In the genomic region with DNA sequence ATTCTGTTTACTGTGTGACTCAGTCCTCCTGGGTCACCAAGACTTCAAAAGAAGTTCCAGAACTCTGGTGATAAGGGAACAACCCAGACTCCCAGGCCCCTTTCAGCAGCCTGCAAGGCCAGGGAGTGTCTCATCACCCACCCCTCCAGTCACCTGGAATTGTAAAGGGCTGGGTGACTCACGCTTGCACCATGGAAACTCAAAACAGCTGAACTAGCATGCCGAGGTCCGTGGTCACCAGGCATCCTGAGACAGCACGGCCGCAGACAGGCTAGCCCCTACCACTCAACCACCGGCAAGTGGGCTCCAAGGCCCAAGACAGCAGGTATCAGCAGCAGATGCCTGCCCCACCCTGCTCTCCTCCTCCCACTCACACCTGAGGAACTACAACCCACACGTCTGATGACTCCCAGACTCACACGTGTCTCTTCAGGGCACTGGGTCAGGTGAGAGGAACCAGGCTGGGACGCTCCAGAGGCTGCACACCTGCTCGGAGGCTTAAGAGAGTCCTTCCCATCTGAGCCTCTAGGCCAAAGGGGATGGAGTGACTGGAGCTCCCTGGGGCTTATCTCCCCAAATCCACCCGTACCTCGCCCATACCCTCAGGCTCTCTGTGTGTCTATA, we compare ENCODE assay signal across 10 mouse cellular contexts. TPM values are rescaled to one million over a fixed set of nuclear protein-coding genes. Genes with fewer than 3 reads are reported as not detected.
DNase-seq lines count a peak whose midpoint lies in the region; ATAC-seq and TF ChIP-seq lines count a peak whose summit lies in the region.
"Had no signal": no experiment of that assay in that cellular context is flagged by ENCODE, and none has a peak within 500 bp of the region (broad histone marks: within the 10 kb centered on the region; RNA-seq: fewer than 3 reads in every experiment).

No protein-coding gene starts in this region.

- no peak for DNase-seq in forebrain, postnatal 0 days
- peak; percentile 42 for DNase-seq in lung, embryonic 14.5 days
- no peak for DNase-seq in lung, adult 2 months
- DNase-seq in adrenal gland, postnatal 14 days = peak; percentile 77
- DNase-seq in spleen, postnatal 10 days (ENCODE audit: low spot score in 2 of 2) = no peak
- DNase-seq in layer of hippocampus, postnatal 14 days (ENCODE audit: low spot score in 2 of 2) = no peak
- DNase-seq: thymus, postnatal 14 days had no signal

- no peak overlapping the region for H3K27ac ChIP-seq in forebrain, embryonic 13.5 days
- H3K27ac ChIP-seq in forebrain, postnatal 0 days (ENCODE audit: low read depth, low read length) = no peak overlapping the region
- H3K27ac ChIP-seq in lung, embryonic 14.5 days (ENCODE audit: low read depth) = peak overlapping the region; percentile 16; the same call in 1 of the 2 replicates
- 0 out of 2 replicates have a peak overlapping the region, but pooled peaks have one; percentile 15 for H3K27ac ChIP-seq in limb, embryonic 13.5 days

- no peak for TF ChIP-seq CTCF in forebrain, postnatal 0 days (IDR thresholded peaks at IDR 0.05; ENCODE audit: low read depth)
- TF ChIP-seq CTCF in lung, embryonic 14.5 days (IDR thresholded peaks at IDR 0.05; ENCODE audit: low read depth) = no peak
- TF ChIP-seq CTCF in lung, adult 2 months (IDR thresholded peaks at IDR 0.05; ENCODE audit: insufficient read depth, low read length) = no peak

- no peak overlapping the region for H3K9ac ChIP-seq in forebrain, embryonic 13.5 days
- no peak overlapping the region for H3K9ac ChIP-seq in forebrain, postnatal 0 days
- no peak overlapping the region for H3K9ac ChIP-seq in lung, embryonic 14.5 days
- no peak overlapping the region for H3K9ac ChIP-seq in limb, embryonic 13.5 days

- no peak overlapping the region for H3K4me2 ChIP-seq in forebrain, embryonic 13.5 days
- H3K4me2 ChIP-seq in forebrain, postnatal 0 days (ENCODE audit: low read depth) = no peak overlapping the region
- H3K4me2 ChIP-seq in lung, embryonic 14.5 days = no peak overlapping the region
- H3K4me2 ChIP-seq in limb, embryonic 13.5 days (replicated peaks) = no peak overlapping the region

- H3K36me3 ChIP-seq in forebrain, embryonic 13.5 days (ENCODE audit: poor library complexity, severe bottlenecking) = 0 out of 2 replicates have a peak, but pooled peaks cover 3% of the 10 kb centered on the region
- no peaks in the 10 kb centered on the region for H3K36me3 ChIP-seq in forebrain, postnatal 0 days (ENCODE audit: insufficient read depth)
- H3K36me3 ChIP-seq in lung, embryonic 14.5 days (ENCODE audit: insufficient read depth) = no peaks in the 10 kb centered on the region
- peaks cover 3% of the 10 kb centered on the region for H3K36me3 ChIP-seq in limb, embryonic 13.5 days

- no peak for TF ChIP-seq POLR2A in lung, adult 2 months (IDR thresholded peaks at IDR 0.05; ENCODE audit: borderline replicate concordance, extremely low read depth, low read depth, low read length)

- H3K4me1 ChIP-seq in forebrain, embryonic 13.5 days = peaks cover 44% of the 10 kb centered on the region
- peaks cover 13% of the 10 kb centered on the region for H3K4me1 ChIP-seq in forebrain, postnatal 0 days (ENCODE audit: insufficient read depth)
- H3K4me1 ChIP-seq in lung, embryonic 14.5 days (ENCODE audit: insufficient read depth) = peaks cover 6% of the 10 kb centered on the region; the same call in 1 of the 2 replicates
- H3K4me1 ChIP-seq in lung, adult 2 months (ENCODE audit: control insufficient read depth, insufficient read depth, low read length) = peaks cover 13% of the 10 kb centered on the region
- peaks cover 62% of the 10 kb centered on the region for H3K4me1 ChIP-seq in limb, embryonic 13.5 days

- peak; percentile 4; the same call in 1 of the 2 replicates for ATAC-seq in forebrain, embryonic 13.5 days
- no peak for ATAC-seq in forebrain, postnatal 0 days
- peak; percentile 47; the same call in 1 of the 2 replicates for ATAC-seq in lung, embryonic 14.5 days (ENCODE audit: insufficient read depth)
- no peak for ATAC-seq in limb, embryonic 13.5 days (ENCODE audit: low FRiP score, low read depth)

- no peak overlapping the region for H3K4me3 ChIP-seq in forebrain, embryonic 13.5 days
- no peak overlapping the region for H3K4me3 ChIP-seq in forebrain, postnatal 0 days (ENCODE audit: low read depth, low read length)
- no peak overlapping the region for H3K4me3 ChIP-seq in lung, embryonic 14.5 days (ENCODE audit: low read depth, low read length)
- no peak overlapping the region for H3K4me3 ChIP-seq in lung, adult 2 months (replicated peaks; ENCODE audit: extremely low read depth, low read depth, low read length)
- no peak overlapping the region for H3K4me3 ChIP-seq in limb, embryonic 13.5 days

- H3K27me3 ChIP-seq in forebrain, embryonic 13.5 days = no peaks in the 10 kb centered on the region
- no peaks in the 10 kb centered on the region for H3K27me3 ChIP-seq in forebrain, postnatal 0 days (ENCODE audit: insufficient read depth, low read length)
- no peaks in the 10 kb centered on the region for H3K27me3 ChIP-seq in lung, embryonic 14.5 days (ENCODE audit: insufficient read depth, low read length)
- H3K27me3 ChIP-seq in limb, embryonic 13.5 days = no peaks in the 10 kb centered on the region

- H3K9me3 ChIP-seq in forebrain, embryonic 13.5 days (replicated peaks) = no peaks in the 10 kb centered on the region
- no peaks in the 10 kb centered on the region for H3K9me3 ChIP-seq in forebrain, postnatal 0 days (ENCODE audit: low read length)
- no peaks in the 10 kb centered on the region for H3K9me3 ChIP-seq in lung, embryonic 14.5 days (ENCODE audit: low read depth, low read length)
- H3K9me3 ChIP-seq in limb, embryonic 13.5 days = no peaks in the 10 kb centered on the region

- 77% methylated on average over 12 of the region's 12 CpGs for WGBS in forebrain, embryonic 13.5 days
- WGBS in forebrain, postnatal 0 days = 79% methylated on average over 12 of the region's 12 CpGs
- 41% methylated on average over 12 of the region's 12 CpGs for WGBS in lung, embryonic 14.5 days
- 56% methylated on average over 12 of the region's 12 CpGs for WGBS in lung, adult 2 months
- 34% methylated on average over 12 of the region's 12 CpGs for WGBS in limb, embryonic 13.5 days

RNA-seq across cellular contexts. Expression of a gene that starts 38.9 kb away (rescaled TPM):
- 15.5 and 18.4 TPM in 2 replicates for polyA plus RNA-seq in forebrain, embryonic 13.5 days (2015; fragmentation: Nextera tagmentation; extraction: Ambion mirVana)
- total RNA-seq in forebrain, postnatal 0 days (2014; rRNA removed) = 45.6 and 70.6 TPM in 2 replicates
- polyA plus RNA-seq in forebrain, postnatal 0 days (2015; fragmentation: Nextera tagmentation; extraction: Ambion mirVana) = 9.5 and 14.1 TPM in 2 replicates
- 25.8 and 28.9 TPM in 2 replicates for polyA plus RNA-seq in lung, embryonic 14.5 days (2014; fragmentation: Nextera tagmentation; extraction: Ambion mirVana)
- 31.7 and 35.3 TPM in 2 replicates for polyA plus RNA-seq in lung, adult 2 months (2012; rRNA removed)
- total RNA-seq in adrenal gland, postnatal 14 days (2021) = 35.9 and 50.1 TPM in 2 replicates
- 30.2 and 31.5 TPM in 2 replicates for polyA plus RNA-seq in limb, embryonic 13.5 days (2015; fragmentation: Nextera tagmentation; extraction: Ambion mirVana)
- 10 to 100 TPM; 55.5 to 74.0 TPM for total RNA-seq in layer of hippocampus, postnatal 14 days (2021)
- total RNA-seq: granulocyte monocyte progenitor cell, adult 5-6 weeks had no signal

Comparison
In these comparisons a context has a peak if more than half of its experiments do, and no peak if none do; other contexts are left out.
1. ATAC-seq: peak in forebrain, embryonic 13.5 days (single experiment) and lung, embryonic 14.5 days (single experiment); none in forebrain, postnatal 0 days (single experiment) and limb, embryonic 13.5 days (single experiment).
2. DNase-seq: peak in lung, embryonic 14.5 days (single experiment) and adrenal gland, postnatal 14 days (single experiment); none in forebrain, postnatal 0 days (single experiment), lung, adult 2 months (single experiment), spleen, postnatal 10 days (0 of 2) and layer of hippocampus, postnatal 14 days (0 of 2).
3. H3K27ac ChIP-seq: peak in lung, embryonic 14.5 days (single experiment) and limb, embryonic 13.5 days (single experiment); none in forebrain, embryonic 13.5 days (single experiment) and forebrain, postnatal 0 days (single experiment).